In the genomic region with DNA sequence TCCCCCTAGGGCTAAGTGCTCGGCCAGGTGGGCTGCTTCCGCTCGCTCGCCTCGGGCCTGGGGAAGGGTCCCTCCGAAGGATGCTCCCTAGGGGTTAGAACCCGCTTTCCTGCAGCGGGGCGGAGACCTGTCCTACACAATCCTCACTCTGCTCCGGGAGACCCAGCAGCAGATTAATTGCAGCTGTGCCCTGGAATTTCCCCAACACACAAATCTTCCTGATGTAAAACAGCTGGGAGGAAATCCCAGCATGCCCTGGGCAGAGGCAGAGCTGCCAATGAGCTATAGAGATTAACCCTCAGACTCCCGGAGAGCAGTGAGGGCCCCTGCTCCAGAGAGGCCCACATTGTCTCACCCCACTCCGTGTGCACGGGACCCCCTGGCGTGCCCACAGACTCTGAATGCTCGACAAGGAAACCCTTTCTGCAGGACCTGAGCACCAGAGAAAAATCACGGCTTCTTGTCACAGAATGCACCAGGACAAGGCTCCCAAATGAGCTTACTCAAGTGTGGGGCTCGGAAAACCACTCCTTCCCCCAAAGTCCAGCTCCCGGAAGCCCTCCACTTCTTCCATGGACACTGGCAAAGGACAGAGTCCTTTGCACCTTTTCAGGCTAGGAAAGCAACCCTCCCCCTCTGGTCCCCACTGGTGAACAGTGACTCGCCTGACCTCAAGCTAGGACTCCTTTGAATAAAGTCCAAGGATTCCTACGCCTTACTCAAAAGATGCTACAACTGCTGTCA, we compare ENCODE assay signal across 8 mouse cellular contexts. TPM values are rescaled to one million over a fixed set of nuclear protein-coding genes. Genes with fewer than 3 reads are reported as not detected.
DNase-seq lines count a peak whose midpoint lies in the region; ATAC-seq and TF ChIP-seq lines count a peak whose summit lies in the region.

No protein-coding gene starts in this region.

- peaks cover 5% of the 10 kb centered on the region for H3K4me1 ChIP-seq in ES-Bruce4 (ENCODE audit: control insufficient read depth, insufficient read depth, low read length)
- H3K4me1 ChIP-seq in hindbrain, embryonic 16.5 days (ENCODE audit: control insufficient read depth, insufficient read depth, low read depth, low read length), result peaks cover 9% of the 10 kb centered on the region
- H3K4me1 ChIP-seq in liver, embryonic 11.5 days (replicated peaks; ENCODE audit: control insufficient read depth, insufficient read depth, low read length), result peaks cover 16% of the 10 kb centered on the region
- H3K4me1 ChIP-seq in neural tube, embryonic 12.5 days, result peaks cover 14% of the 10 kb centered on the region

- H3K27ac ChIP-seq in ES-Bruce4 (ENCODE audit: insufficient read depth, low read length), result peak overlapping the region; percentile 4
- H3K27ac ChIP-seq in hindbrain, embryonic 16.5 days (ENCODE audit: low read depth, low read length), result peak overlapping the region; percentile 73
- peak overlapping the region; percentile 65 for H3K27ac ChIP-seq in liver, embryonic 11.5 days (ENCODE audit: low read depth, low read length)
- H3K27ac ChIP-seq in neural tube, embryonic 12.5 days, result peak overlapping the region; percentile 2; the same call in 1 of the 2 replicates

- H3K4me2 ChIP-seq in hindbrain, embryonic 16.5 days (ENCODE audit: low read length), result peak overlapping the region; percentile 62
- H3K4me2 ChIP-seq in liver, embryonic 11.5 days, result peak overlapping the region; percentile 45
- H3K4me2 ChIP-seq in neural tube, embryonic 12.5 days (replicated peaks), result peak overlapping the region; percentile 49

- no peak for TF ChIP-seq CTCF in ES-Bruce4 (IDR thresholded peaks at IDR 0.05; ENCODE audit: low read depth, low read length)
- no peak for TF ChIP-seq CTCF in brain, embryonic 14.5 days (IDR thresholded peaks at IDR 0.05; ENCODE audit: borderline replicate concordance, extremely low read depth, insufficient read depth, insufficient read length)

- H3K4me3 ChIP-seq in ES-Bruce4 (ENCODE audit: low read depth, low read length), result peak overlapping the region; percentile 55
- H3K4me3 ChIP-seq in hindbrain, embryonic 16.5 days (ENCODE audit: low read length), result peak overlapping the region; percentile 40
- no peak overlapping the region for H3K4me3 ChIP-seq in liver, embryonic 11.5 days (ENCODE audit: low read depth, low read length)
- peak overlapping the region; percentile 11; the same call in 1 of the 2 replicates for H3K4me3 ChIP-seq in neural tube, embryonic 12.5 days

- WGBS in hindbrain, embryonic 16.5 days, result 34% methylated on average over 20 of the region's 20 CpGs
- WGBS in liver, embryonic 11.5 days, result 35% methylated on average over 20 of the region's 20 CpGs
- 33% methylated on average over 20 of the region's 20 CpGs for WGBS in neural tube, embryonic 12.5 days

- TF ChIP-seq POLR2A in ES-Bruce4 (IDR thresholded peaks at IDR 0.05; ENCODE audit: insufficient read depth, low read length), result no peak
- no peak for TF ChIP-seq POLR2A in brain, embryonic 14.5 days (IDR thresholded peaks at IDR 0.05; ENCODE audit: borderline replicate concordance, extremely low read depth, insufficient read depth, insufficient read length, poor library complexity, severe bottlenecking)

- intact Hi-C loops in gastrocnemius, postnatal 14 days (cut with DNase I; ENCODE audit: low total_unique reads), result no loop called here

- no peak for TF ChIP-seq EP300 in ES-Bruce4 (IDR thresholded peaks at IDR 0.05; ENCODE audit: insufficient read depth, low read depth, low read length)

- no peaks in the 10 kb centered on the region for H3K36me3 ChIP-seq in ES-Bruce4 (ENCODE audit: control insufficient read depth, insufficient read depth, low read length, poor library complexity, severe bottlenecking)
- no peaks in the 10 kb centered on the region for H3K36me3 ChIP-seq in hindbrain, embryonic 16.5 days (ENCODE audit: control insufficient read depth, insufficient read depth, low read length)
- no peaks in the 10 kb centered on the region for H3K36me3 ChIP-seq in liver, embryonic 11.5 days (ENCODE audit: control insufficient read depth, insufficient read depth, low read length)
- H3K36me3 ChIP-seq in neural tube, embryonic 12.5 days, result no peaks in the 10 kb centered on the region

- no peaks in the 10 kb centered on the region for H3K9me3 ChIP-seq in ES-Bruce4 (replicated peaks; ENCODE audit: control insufficient read depth, insufficient read depth, low read length, poor library complexity, severe bottlenecking)
- H3K9me3 ChIP-seq in hindbrain, embryonic 16.5 days (ENCODE audit: control insufficient read depth, low read length), result no peaks in the 10 kb centered on the region
- no peaks in the 10 kb centered on the region for H3K9me3 ChIP-seq in liver, embryonic 11.5 days (ENCODE audit: control insufficient read depth, low read length)
- H3K9me3 ChIP-seq in neural tube, embryonic 12.5 days, result no peaks in the 10 kb centered on the region

- DNase-seq in brain, embryonic 14.5 days (ENCODE audit: low read depth), result peak; percentile 73
- peak; percentile 75 for DNase-seq in gastrocnemius, postnatal 14 days
- no peak for DNase-seq in liver, embryonic 11.5 days (ENCODE audit: low spot score)

- H3K9ac ChIP-seq in ES-Bruce4 (ENCODE audit: low read depth, poor library complexity, severe bottlenecking), result 0 out of 2 replicates have a peak overlapping the region, but pooled peaks have one; percentile 35
- H3K9ac ChIP-seq in hindbrain, embryonic 16.5 days (ENCODE audit: low read depth, low read length), result peak overlapping the region; percentile 63
- no peak overlapping the region for H3K9ac ChIP-seq in liver, embryonic 11.5 days (ENCODE audit: low read depth, low read length)
- H3K9ac ChIP-seq in neural tube, embryonic 12.5 days, result peak overlapping the region; percentile 4; the same call in 1 of the 2 replicates

- peak; percentile 85 for ATAC-seq in hindbrain, embryonic 16.5 days
- ATAC-seq in liver, embryonic 11.5 days (replicated peaks; ENCODE audit: low FRiP score), result peak; percentile 63
- peak; percentile 83 for ATAC-seq in neural tube, embryonic 12.5 days (ENCODE audit: low FRiP score, low read depth)
- ATAC-seq in inflammation-experienced regulatory T-cells, adult 6 months, result no peak
- no peak for ATAC-seq in frontal cortex, adult (ENCODE audit: low TSS enrichment)

- no peaks in the 10 kb centered on the region for H3K27me3 ChIP-seq in ES-Bruce4 (ENCODE audit: control insufficient read depth, insufficient read depth, low read length, poor library complexity, severe bottlenecking)
- H3K27me3 ChIP-seq in hindbrain, embryonic 16.5 days (replicated peaks; ENCODE audit: control insufficient read depth, insufficient read depth, low read length), result no peaks in the 10 kb centered on the region
- H3K27me3 ChIP-seq in liver, embryonic 11.5 days (replicated peaks; ENCODE audit: control insufficient read depth, insufficient read depth, low read length), result no peaks in the 10 kb centered on the region
- no peaks in the 10 kb centered on the region for H3K27me3 ChIP-seq in neural tube, embryonic 12.5 days (replicated peaks)

RNA-seq across cellular contexts. Expression of a gene that starts 38.7 kb away (rescaled TPM):
- polyA plus RNA-seq in ES-Bruce4 (2011; ENCODE audit: insufficient read depth, insufficient read length, low read depth, missing spikeins), result 33.2 and 34.1 TPM in 2 replicates
- polyA plus RNA-seq in brain, embryonic 14.5 days (2012; rRNA removed), result 26.0 and 29.5 TPM in 2 replicates
- total RNA-seq in gastrocnemius, postnatal 14 days (2021), result 10 to 100 TPM; 21.6 to 21.7 TPM
- 35.6 and 38.9 TPM in 2 replicates for polyA plus RNA-seq in hindbrain, embryonic 16.5 days (2015; fragmentation: Nextera tagmentation; extraction: Ambion mirVana)
- polyA plus RNA-seq in liver, embryonic 11.5 days (2014; fragmentation: Nextera tagmentation; extraction: Ambion mirVana), result 28.4 and 30.3 TPM in 2 replicates
- 35.8 and 36.7 TPM in 2 replicates for polyA plus RNA-seq in neural tube, embryonic 12.5 days (2016; fragmentation: Nextera tagmentation; extraction: Ambion mirVana)
- polyA plus RNA-seq in inflammation-experienced regulatory T-cells, adult 6 months (2017; shearing (Covaris generic)), result 100 to 1,000 TPM; 103 to 111 (median 108) TPM

RNA-seq across cellular contexts. Expression of a gene that starts 57.2 kb away (rescaled TPM):
- polyA plus RNA-seq in ES-Bruce4 (2011; ENCODE audit: insufficient read depth, insufficient read length, low read depth, missing spikeins), result 5.2 and 7.8 TPM in 2 replicates
- polyA plus RNA-seq in brain, embryonic 14.5 days (2012; rRNA removed), result 3.3 and 3.7 TPM in 2 replicates
- 10 to 100 TPM; 40.8 to 46.7 TPM for total RNA-seq in gastrocnemius, postnatal 14 days (2021)
- polyA plus RNA-seq in hindbrain, embryonic 16.5 days (2015; fragmentation: Nextera tagmentation; extraction: Ambion mirVana), result 7.0 and 8.4 TPM in 2 replicates
- polyA plus RNA-seq in liver, embryonic 11.5 days (2014; fragmentation: Nextera tagmentation; extraction: Ambion mirVana), result 26.0 and 28.4 TPM in 2 replicates
- polyA plus RNA-seq in neural tube, embryonic 12.5 days (2016; fragmentation: Nextera tagmentation; extraction: Ambion mirVana), result 5.1 and 6.1 TPM in 2 replicates
- polyA plus RNA-seq in inflammation-experienced regulatory T-cells, adult 6 months (2017; shearing (Covaris generic)), result 1 to 10 TPM; 3.9 to 5.5 (median 4.1) TPM

RNA-seq across cellular contexts. Expression of a gene that starts 57.3 kb away (rescaled TPM):
- polyA plus RNA-seq in ES-Bruce4 (2011; ENCODE audit: insufficient read depth, insufficient read length, low read depth, missing spikeins), result 6.3 and 8.3 TPM in 2 replicates
- polyA plus RNA-seq in brain, embryonic 14.5 days (2012; rRNA removed), result 16.1 and 16.9 TPM in 2 replicates
- 1 to 10 TPM; 4.7 to 8.6 TPM for total RNA-seq in gastrocnemius, postnatal 14 days (2021)
- 17.3 and 18.7 TPM in 2 replicates for polyA plus RNA-seq in hindbrain, embryonic 16.5 days (2015; fragmentation: Nextera tagmentation; extraction: Ambion mirVana)
- 12.3 and 13.4 TPM in 2 replicates for polyA plus RNA-seq in liver, embryonic 11.5 days (2014; fragmentation: Nextera tagmentation; extraction: Ambion mirVana)
- polyA plus RNA-seq in neural tube, embryonic 12.5 days (2016; fragmentation: Nextera tagmentation; extraction: Ambion mirVana), result 15.7 and 17.2 TPM in 2 replicates
- 10 to 100 TPM; 13.7 to 24.3 (median 20.6) TPM for polyA plus RNA-seq in inflammation-experienced regulatory T-cells, adult 6 months (2017; shearing (Covaris generic))

Comparison
In these comparisons a context has a peak if more than half of its experiments do, and no peak if none do; other contexts are left out.
1. H3K27ac ChIP-seq: peak in every context shown above with its lines; median percentile 73 in hindbrain, embryonic 16.5 days; 65 in liver, embryonic 11.5 days; 4 in ES-Bruce4; 2 in neural tube, embryonic 12.5 days.
2. ATAC-seq: peak in hindbrain, embryonic 16.5 days (single experiment), liver, embryonic 11.5 days (single experiment) and neural tube, embryonic 12.5 days (single experiment); none in inflammation-experienced regulatory T-cells, adult 6 months (single experiment) and frontal cortex, adult (single experiment).
3. Peak in every context shown above with its lines, with median percentiles within 50 percentile points of each other: H3K4me2 ChIP-seq.